8 mouse cellular contexts compared by ENCODE assay signal in genomic region chr3:88579454-88580117, GRCm38 (mm10). TPM values are rescaled to one million over a fixed set of nuclear protein-coding genes. Genes with fewer than 3 reads are reported as not detected.
DNase-seq lines count a peak whose midpoint lies in the region; ATAC-seq and TF ChIP-seq lines count a peak whose summit lies in the region.

No protein-coding gene starts in this region.

- peak overlapping the region; percentile 86 for H3K27ac ChIP-seq in ES-E14 (ENCODE audit: insufficient read depth, low read depth, low read length, poor library complexity, severe bottlenecking)
- H3K27ac ChIP-seq in forebrain, embryonic 14.5 days (ENCODE audit: low read depth, low read length): peak overlapping the region; percentile 44; the same call in 1 of the 2 replicates
- H3K27ac ChIP-seq in liver, embryonic 16.5 days (ENCODE audit: low read length): peak overlapping the region; percentile 72
- H3K27ac ChIP-seq in neural tube, embryonic 13.5 days (replicated peaks): no peak overlapping the region; the same call in 1 of the 2 replicates

- H3K4me1 ChIP-seq in ES-E14 (ENCODE audit: control insufficient read depth in 2 of 2, insufficient read depth in 2 of 2, low read length in 2 of 2, poor library complexity in 1 of 2): peaks cover 0 to 7% of the 10 kb centered on the region in 2 experiments; a peak in 1 of 4 replicates
- peaks cover 5% of the 10 kb centered on the region for H3K4me1 ChIP-seq in forebrain, embryonic 14.5 days (ENCODE audit: control insufficient read depth, insufficient read depth, low read length)
- peaks cover 16% of the 10 kb centered on the region for H3K4me1 ChIP-seq in liver, embryonic 16.5 days (ENCODE audit: control insufficient read depth, low read depth, low read length)
- peaks cover 17% of the 10 kb centered on the region for H3K4me1 ChIP-seq in neural tube, embryonic 13.5 days (replicated peaks)

- H3K36me3 ChIP-seq in ES-E14 (ENCODE audit: control insufficient read depth, insufficient read depth, low read length, poor library complexity, severe bottlenecking): peaks cover 22% of the 10 kb centered on the region
- H3K36me3 ChIP-seq in forebrain, embryonic 14.5 days (ENCODE audit: control insufficient read depth, insufficient read depth, low read length): peaks cover 30% of the 10 kb centered on the region
- peaks cover 2% of the 10 kb centered on the region; the same call in 1 of the 2 replicates for H3K36me3 ChIP-seq in liver, embryonic 16.5 days (ENCODE audit: control insufficient read depth, insufficient read depth)
- H3K36me3 ChIP-seq in neural tube, embryonic 13.5 days: peaks cover 35% of the 10 kb centered on the region

- in situ Hi-C loops in ES-E14 (cut with MboI; ENCODE audit: low sequenced_read_pairs in 2 of 2, unreplicated experiment in 2 of 2): no loop called here

- peak; percentile 94 for ATAC-seq in forebrain, embryonic 14.5 days
- ATAC-seq in liver, embryonic 16.5 days (ENCODE audit: low read depth): peak; percentile 88
- ATAC-seq in neural tube, embryonic 13.5 days (ENCODE audit: low read depth): peak; percentile 91

- H3K9ac ChIP-seq in ES-E14 (ENCODE audit: insufficient read depth, low read depth, low read length, poor library complexity, severe bottlenecking): peak overlapping the region; percentile 96
- peak overlapping the region; percentile 88 for H3K9ac ChIP-seq in forebrain, embryonic 14.5 days (ENCODE audit: low read length)
- peak overlapping the region; percentile 88 for H3K9ac ChIP-seq in liver, embryonic 16.5 days (ENCODE audit: low read depth, low read length)
- H3K9ac ChIP-seq in neural tube, embryonic 13.5 days: peak overlapping the region; percentile 90

- DNase-seq in ES-E14 (ENCODE audit: low read depth, low spot score): no peak
- peak; percentile 74 for DNase-seq in cerebellum, adult 11 months
- DNase-seq in forebrain, embryonic 14.5 days (ENCODE audit: low spot score): peak; percentile 91
- DNase-seq in heart, postnatal 14 days: peak; percentile 72 to 84
- DNase-seq in large intestine, adult 2 months (ENCODE audit: low read depth, low spot score): peak; percentile 75
- peak; percentile 90 for DNase-seq in telencephalon, adult 2 months (ENCODE audit: low read depth, low spot score)

- no peaks in the 10 kb centered on the region for H3K27me3 ChIP-seq in forebrain, embryonic 14.5 days (replicated peaks; ENCODE audit: control insufficient read depth, insufficient read depth, low read length)
- no peaks in the 10 kb centered on the region for H3K27me3 ChIP-seq in liver, embryonic 16.5 days (ENCODE audit: control insufficient read depth, insufficient read depth, low read depth, low read length)
- H3K27me3 ChIP-seq in neural tube, embryonic 13.5 days: no peaks in the 10 kb centered on the region

- H3K4me3 ChIP-seq in ES-E14 (ENCODE audit: insufficient read depth in 1 of 2, low read depth in 1 of 2, low read length in 2 of 2, poor library complexity in 1 of 2, severe bottlenecking in 1 of 2): peak overlapping the region; percentile 90 to 97
- peak overlapping the region; percentile 89 for H3K4me3 ChIP-seq in forebrain, embryonic 14.5 days (ENCODE audit: low read depth, low read length)
- H3K4me3 ChIP-seq in liver, embryonic 16.5 days (ENCODE audit: low read depth, low read length): peak overlapping the region; percentile 82
- H3K4me3 ChIP-seq in neural tube, embryonic 13.5 days: peak overlapping the region; percentile 83

- WGBS in forebrain, embryonic 14.5 days: under 1% methylated on average over 34 of the region's 34 CpGs
- WGBS in large intestine, adult 2 months: under 1% methylated on average over 34 of the region's 34 CpGs
- WGBS in liver, embryonic 16.5 days (ENCODE audit: insufficient replicate concordance): under 1% methylated on average over 34 of the region's 34 CpGs
- under 1% methylated on average over 34 of the region's 34 CpGs for WGBS in neural tube, embryonic 13.5 days

- H3K4me2 ChIP-seq in forebrain, embryonic 14.5 days (ENCODE audit: low read length): peak overlapping the region; percentile 90
- H3K4me2 ChIP-seq in liver, embryonic 16.5 days (ENCODE audit: low read depth, low read length): peak overlapping the region; percentile 70
- H3K4me2 ChIP-seq in neural tube, embryonic 13.5 days: peak overlapping the region; percentile 67

- H3K9me3 ChIP-seq in ES-E14 (ENCODE audit: control insufficient read depth, insufficient read depth, low read depth, low read length): no peaks in the 10 kb centered on the region
- no peaks in the 10 kb centered on the region for H3K9me3 ChIP-seq in forebrain, embryonic 14.5 days (replicated peaks; ENCODE audit: control insufficient read depth, low read length)
- H3K9me3 ChIP-seq in liver, embryonic 16.5 days (replicated peaks; ENCODE audit: control insufficient read depth, low read length): no peaks in the 10 kb centered on the region
- H3K9me3 ChIP-seq in neural tube, embryonic 13.5 days: no peaks in the 10 kb centered on the region

- intact Hi-C loops in heart, postnatal 14 days (cut with DNase I): no loop called here

TF ChIP-seq in ES-E14, 5 proteins besides CTCF, POLR2A, EP300 and RAD21:
- TF ChIP-seq HCFC1 (IDR thresholded peaks at IDR 0.05; ENCODE audit: borderline replicate concordance, insufficient read depth, low read length) (peak; percentile 99), MAFK (IDR thresholded peaks at IDR 0.05; ENCODE audit: insufficient read depth, low read depth, low read length) (no peak), CHD2 (IDR thresholded peaks at IDR 0.05; ENCODE audit: low read depth, low read length) (peak; percentile 52; the same call in 1 of the 2 replicates)
TF ChIP-seq in ES-E14: peak in this region for 2.

RNA-seq across cellular contexts. Expression of gene Ssr2, which starts 3.9 kb away (rescaled TPM):
- total RNA-seq in ES-E14 (2012; rRNA removed): 827 and 1,221 TPM in 2 replicates
- polyA plus RNA-seq in forebrain, embryonic 14.5 days (2014; fragmentation: Nextera tagmentation; extraction: Ambion mirVana): 135 and 155 TPM in 2 replicates
- total RNA-seq in heart, postnatal 14 days (2021): 100 to 1,000 TPM in 1 of 2 experiments, 10 to 100 TPM in 1; 95.9 to 108 TPM
- polyA plus RNA-seq in large intestine, adult 2 months (2012; rRNA removed): 417 and 500 TPM in 2 replicates
- polyA plus RNA-seq in liver, embryonic 16.5 days (2015; fragmentation: Nextera tagmentation; extraction: Ambion mirVana): 171 and 190 TPM in 2 replicates
- 157 and 164 TPM in 2 replicates for polyA plus RNA-seq in neural tube, embryonic 13.5 days (2015; fragmentation: Nextera tagmentation; extraction: Ambion mirVana)

RNA-seq across cellular contexts. Expression of gene Ubqln4, which starts 26.0 kb away (rescaled TPM):
- total RNA-seq in ES-E14 (2012; rRNA removed): 103 and 135 TPM in 2 replicates
- polyA plus RNA-seq in forebrain, embryonic 14.5 days (2014; fragmentation: Nextera tagmentation; extraction: Ambion mirVana): 40.5 and 43.3 TPM in 2 replicates
- total RNA-seq in heart, postnatal 14 days (2021): 10 to 100 TPM; 55.4 to 60.0 TPM
- 41.2 and 50.6 TPM in 2 replicates for polyA plus RNA-seq in large intestine, adult 2 months (2012; rRNA removed)
- polyA plus RNA-seq in liver, embryonic 16.5 days (2015; fragmentation: Nextera tagmentation; extraction: Ambion mirVana): 14.8 and 16.4 TPM in 2 replicates
- polyA plus RNA-seq in neural tube, embryonic 13.5 days (2015; fragmentation: Nextera tagmentation; extraction: Ambion mirVana): 38.4 and 40.6 TPM in 2 replicates

RNA-seq across cellular contexts. Expression of gene Arhgef2, which starts 26.2 kb away (rescaled TPM):
- 50.8 and 80.0 TPM in 2 replicates for total RNA-seq in ES-E14 (2012; rRNA removed)
- polyA plus RNA-seq in forebrain, embryonic 14.5 days (2014; fragmentation: Nextera tagmentation; extraction: Ambion mirVana): 90.6 and 122 TPM in 2 replicates
- 10 to 100 TPM; 71.1 to 71.5 TPM for total RNA-seq in heart, postnatal 14 days (2021)
- polyA plus RNA-seq in large intestine, adult 2 months (2012; rRNA removed): 49.2 and 77.5 TPM in 2 replicates
- polyA plus RNA-seq in liver, embryonic 16.5 days (2015; fragmentation: Nextera tagmentation; extraction: Ambion mirVana): 16.4 and 20.0 TPM in 2 replicates
- 146 and 157 TPM in 2 replicates for polyA plus RNA-seq in neural tube, embryonic 13.5 days (2015; fragmentation: Nextera tagmentation; extraction: Ambion mirVana)

RNA-seq across cellular contexts. Expression of gene Lamtor2, which starts 26.7 kb away (rescaled TPM):
- total RNA-seq in ES-E14 (2012; rRNA removed): 108 and 112 TPM in 2 replicates
- polyA plus RNA-seq in forebrain, embryonic 14.5 days (2014; fragmentation: Nextera tagmentation; extraction: Ambion mirVana): 107 and 122 TPM in 2 replicates
- 10 to 100 TPM; 77.7 TPM for total RNA-seq in heart, postnatal 14 days (2021)
- 148 and 165 TPM in 2 replicates for polyA plus RNA-seq in large intestine, adult 2 months (2012; rRNA removed)
- polyA plus RNA-seq in liver, embryonic 16.5 days (2015; fragmentation: Nextera tagmentation; extraction: Ambion mirVana): 98.6 and 107 TPM in 2 replicates
- 161 and 170 TPM in 2 replicates for polyA plus RNA-seq in neural tube, embryonic 13.5 days (2015; fragmentation: Nextera tagmentation; extraction: Ambion mirVana)

RNA-seq across cellular contexts. Expression of gene Rab25, which starts 31.5 kb away (rescaled TPM):
- total RNA-seq in ES-E14 (2012; rRNA removed): 2.1 and 4.0 TPM in 2 replicates
- not detected in 2 replicates for polyA plus RNA-seq in forebrain, embryonic 14.5 days (2014; fragmentation: Nextera tagmentation; extraction: Ambion mirVana)
- under 1 TPM in 1 of 2 experiments, not detected in 1; 0.33 TPM for total RNA-seq in heart, postnatal 14 days (2021)
- polyA plus RNA-seq in large intestine, adult 2 months (2012; rRNA removed): 236 and 238 TPM in 2 replicates
- 0.32 and 1.1 TPM in 2 replicates for polyA plus RNA-seq in liver, embryonic 16.5 days (2015; fragmentation: Nextera tagmentation; extraction: Ambion mirVana)
- not detected in 2 replicates for polyA plus RNA-seq in neural tube, embryonic 13.5 days (2015; fragmentation: Nextera tagmentation; extraction: Ambion mirVana)
